Mouse (Mus musculus) neutrophil, adult 83 days (primary cell): ENCODE results near the gene Duxbl1. TPM values are rescaled to one million over a fixed set of nuclear protein-coding genes. Genes with fewer than 3 reads are reported as not detected.

Source experiments
- total RNA-seq, 2 experiments: library from RNA; stranded (reverse); gene quantifications; one replicate each; pipeline ENCODE4 v1.2.4; 2023

Duxbl1 gene
- total RNA-seq, result not detected

GRCm38 (mm10) chr14:25978371-25979241 lies at the start of gene Duxbl1:
Gene Duxbl1 (plus strand): TSS chr14:25978577.

GRCm38 (mm10) chr14:25938004-25938403 lies 40.4 kb upstream of the Duxbl1 start, which contains the start of gene Cphx1:
Gene Cphx1 (plus strand): TSS chr14:25938304.

Other genes with a start within 250 kb of the Duxbl1 start
- gene Zcchc24, start 209.5 kb upstream of the Duxbl1 start, total RNA-seq, result 10 to 100 TPM; 13.1 to 15.4 TPM
- 100 to 1,000 TPM; 347 to 380 TPM for gene Anxa11, start 136.4 kb upstream of the Duxbl1 start, total RNA-seq
- gene Plac9a, start 75.5 kb upstream of the Duxbl1 start, total RNA-seq, result not detected
- gene Tmem254a, start 50.9 kb upstream of the Duxbl1 start, total RNA-seq, result 1 to 10 TPM; 1.4 to 2.5 TPM
- not detected for gene Cphx1, start 40.3 kb upstream of the Duxbl1 start, total RNA-seq
- gene Gm9780, start 64.1 kb downstream of the Duxbl1 start, total RNA-seq, result not detected
- 1 to 10 TPM; 5.0 to 9.3 TPM for gene Tmem254c, start 88.8 kb downstream of the Duxbl1 start, total RNA-seq
- gene Cphx2, start 102.9 kb downstream of the Duxbl1 start, total RNA-seq, result not detected
- gene Cphx3, start 103.7 kb downstream of the Duxbl1 start, total RNA-seq, result not detected
- not detected for gene Duxbl2, start 139.8 kb downstream of the Duxbl1 start, total RNA-seq
- not detected for gene Plac9b, start 203.9 kb downstream of the Duxbl1 start, total RNA-seq
- 1 to 10 TPM; 4.8 to 9.7 TPM for gene Tmem254b, start 228.5 kb downstream of the Duxbl1 start, total RNA-seq